Mouse (Mus musculus) heart, postnatal 0 days (tissue): ENCODE data around the gene Flywch1. TPM values are rescaled to one million over a fixed set of nuclear protein-coding genes. Genes with fewer than 3 reads are reported as not detected.

Experiments
- ATAC-seq: fragments of 200-750 bp; cut with Nextera tagmentation; 2 replicates; pipeline ENCODE4 v1.8.0; 2017; ENCODE audit warnings: low read depth, moderate number of reproducible peaks, moderate library complexity; ENCODE audit not compliant: insufficient read depth
- DNase-seq: peaks from one replicate; pipeline ENCODE4 v3.0.0-alpha.2; 2016; ENCODE audit warnings: low spot score
- H3K27ac ChIP-seq: fragments of 300-500 bp; sonication (generic); 2 replicates; pipeline ENCODE4 v1.5.1; 2014; ENCODE audit warnings: low read depth, mild to moderate bottlenecking
- H3K27me3 ChIP-seq: fragments of 300-500 bp; sonication (generic); 2 replicates; pipeline ENCODE4 v1.6.1; 2014; ENCODE audit warnings: low read length, mixed read lengths; ENCODE audit not compliant: control insufficient read depth, insufficient read depth
- H3K36me3 ChIP-seq: fragments of 300-500 bp; sonication (generic); replicated peaks from 2 replicates; pipeline ENCODE4 v1.6.1; 2014; ENCODE audit warnings: low read length, mixed read lengths; ENCODE audit not compliant: control insufficient read depth, insufficient read depth
- H3K4me1 ChIP-seq: fragments of 300-500 bp; sonication (generic); 2 replicates; pipeline ENCODE4 v1.6.1; 2014; ENCODE audit warnings: antibody characterized with exemption; ENCODE audit not compliant: control insufficient read depth, insufficient read depth
- H3K4me2 ChIP-seq: fragments of 300-500 bp; sonication (generic); 2 replicates; pipeline ENCODE4 v1.6.1; 2014; ENCODE audit warnings: low read depth, mild to moderate bottlenecking, low read length, moderate library complexity
- H3K4me3 ChIP-seq: fragments of 300-500 bp; sonication (generic); 2 replicates; pipeline ENCODE4 v1.5.1; 2014; ENCODE audit warnings: low read depth, low read length
- H3K9ac ChIP-seq: fragments of 300-500 bp; sonication (generic); replicated peaks from 2 replicates; pipeline ENCODE4 v1.6.1; 2014; ENCODE audit warnings: low read depth, low read length, mixed read lengths
- H3K9me3 ChIP-seq: fragments of 300-500 bp; sonication (generic); replicated peaks from 2 replicates; pipeline ENCODE4 v1.6.1; 2016; ENCODE audit warnings: low read length; ENCODE audit not compliant: control insufficient read depth
- CTCF ChIP-seq: IDR thresholded peaks from 2 replicates; pipeline ENCODE4 v1.5.1; 2016; ENCODE audit warnings: antibody characterized with exemption, control low read depth, low read depth
- EP300 ChIP-seq: IDR thresholded peaks from 2 replicates; pipeline ENCODE4 v1.6.1; 2016; ENCODE audit warnings: antibody characterized with exemption, low read depth
- WGBS: fragments of 180-500 bp; shearing (Covaris S2); extraction: QIAGEN DNeasy Blood & Tissue Kit; methylation state at CpG from one replicate; pipeline ENCODE4 v1.1.7; 2014; 5-methylcytosine and 5-hydroxymethylcytosine counted together
- polyA plus RNA-seq: library from polyadenylated mRNA; unstranded; fragments of >200 nt; fragmentation: Nextera tagmentation; extraction: Ambion mirVana; gene quantifications from 2 replicates; pipeline ENCODE4 v1.2.1, GENCODE M21; 2015
- total RNA-seq: library from RNA; depleted of rRNA; stranded (reverse); fragments of >200 nt; gene quantifications from 2 replicates; pipeline ENCODE4 v1.2.3, GENCODE M21; 2014; ENCODE audit warnings: low replicate concordance; rRNA removed

Gene Flywch1
- total RNA-seq (54.5 and 72.2 TPM in 2 replicates), polyA plus RNA-seq (32.4 and 34.8 TPM in 2 replicates)

- peak; percentile 97 for ATAC-seq
- no peaks in the 10 kb centered on the region for H3K9me3 ChIP-seq
- 4% methylated on average over 50 of the region's 58 CpGs for WGBS
- H3K4me2 ChIP-seq: peak within 1 kb of the TSS; percentile 80
- H3K4me3 ChIP-seq: peak within 1 kb of the TSS; percentile 81
- H3K4me1 ChIP-seq: peaks cover 13% of the 10 kb centered on the region
- H3K27me3 ChIP-seq: no peaks in the 10 kb centered on the region
- no peaks in the 10 kb centered on the region for H3K36me3 ChIP-seq
- peak; percentile 98 for DNase-seq
- peak within 1 kb of the TSS; percentile 80 for H3K27ac ChIP-seq
- H3K9ac ChIP-seq: peak within 1 kb of the TSS; percentile 83
- TF ChIP-seq CTCF (no peak), EP300 (peak; percentile 85)
Measured at GRCm38 (mm10) chr17:23771284-23772218, at the start of gene Flywch1. TSS of gene Flywch1 (minus strand) at chr17:23771602.

- Histone ChIP-seq H3K4me3 (no peak overlapping the region), H3K4me2 (no peak overlapping the region), H3K4me1 (no peaks in the 10 kb centered on the region), H3K27me3 (no peaks in the 10 kb centered on the region), H3K27ac (no peak overlapping the region), H3K9me3 (no peaks in the 10 kb centered on the region), H3K9ac (no peak overlapping the region), H3K36me3 (peaks cover 100% of the 10 kb centered on the region)
- no peak for TF ChIP-seq EP300
- TF ChIP-seq CTCF: no peak
- ATAC-seq: no peak
- WGBS: 95% methylated on average over 5 of the region's 5 CpGs
- DNase-seq: no peak
Measured at GRCm38 (mm10) chr17:23820731-23821130, 49.3 kb upstream of the Flywch1 start.

- Histone ChIP-seq H3K4me1 (no peaks in the 10 kb centered on the region), H3K27me3 (no peaks in the 10 kb centered on the region), H3K9me3 (no peaks in the 10 kb centered on the region), H3K9ac (no peak overlapping the region), H3K4me3 (no peak overlapping the region), H3K4me2 (no peak overlapping the region), H3K36me3 (peaks cover 100% of the 10 kb centered on the region), H3K27ac (no peak overlapping the region)
- no peak for DNase-seq
- 98% methylated on average over 25 of the region's 25 CpGs for WGBS
- TF ChIP-seq CTCF: no peak
- TF ChIP-seq EP300: no peak
- ATAC-seq: no peak
Measured at GRCm38 (mm10) chr17:23819235-23819634, 47.8 kb upstream of the Flywch1 start.

- no peak overlapping the region for H3K27ac ChIP-seq
- no peak overlapping the region for H3K4me3 ChIP-seq
- H3K36me3 ChIP-seq: peaks cover 99% of the 10 kb centered on the region
- no peak overlapping the region for H3K4me2 ChIP-seq
- H3K9me3 ChIP-seq: no peaks in the 10 kb centered on the region
- 92% methylated on average over 8 of the region's 8 CpGs for WGBS
- DNase-seq (no peak), ATAC-seq (no peak)
- H3K27me3 ChIP-seq: no peaks in the 10 kb centered on the region
- no peaks in the 10 kb centered on the region for H3K4me1 ChIP-seq
- TF ChIP-seq CTCF (no peak), EP300 (no peak)
- H3K9ac ChIP-seq: no peak overlapping the region
Measured at GRCm38 (mm10) chr17:23818579-23818978, 47.2 kb upstream of the Flywch1 start.

GRCm38 (mm10) chr17:23815641-23816040 lies 44.2 kb upstream of the Flywch1 start:
- no peak overlapping the region for H3K4me2 ChIP-seq
- H3K4me1 ChIP-seq: no peaks in the 10 kb centered on the region
- no peak for ATAC-seq
- no peaks in the 10 kb centered on the region for H3K9me3 ChIP-seq
- H3K27ac ChIP-seq: no peak overlapping the region
- H3K9ac ChIP-seq: no peak overlapping the region
- no peak for DNase-seq
- WGBS: 98% methylated on average over 16 of the region's 16 CpGs
- H3K27me3 ChIP-seq: no peaks in the 10 kb centered on the region
- H3K4me3 ChIP-seq: no peak overlapping the region
- no peak for TF ChIP-seq EP300
- TF ChIP-seq CTCF: no peak
- H3K36me3 ChIP-seq: peaks cover 95% of the 10 kb centered on the region
